Mouse (Mus musculus) brown adipose tissue, adult 24 weeks (tissue): ENCODE results near the gene Cnot3. TPM values are rescaled to one million over a fixed set of nuclear protein-coding genes. Genes with fewer than 3 reads are reported as not detected.
"Not testable (repeated sequence)": the region's sequence is repeated elsewhere in the genome, so short reads cannot be mapped to it uniquely, and the experiment has no call there.

Source experiments
- H3K27ac ChIP-seq: fragments of 200-500 bp; replicated peaks from 2 replicates; pipeline ENCODE4 v1.5.1; 2012; ENCODE audit warnings: low read depth, mild to moderate bottlenecking, low read length
- H3K4me1 ChIP-seq: fragments of 200-500 bp; 2 replicates; pipeline ENCODE4 v1.6.1; 2012; ENCODE audit warnings: low read length, mixed read lengths; ENCODE audit not compliant: control insufficient read depth, insufficient read depth, insufficient read length
- H3K4me3 ChIP-seq: fragments of 200-500 bp; 2 replicates; pipeline ENCODE4 v1.5.1; 2012; ENCODE audit warnings: low read depth, mild to moderate bottlenecking, low read length, moderate library complexity; ENCODE audit not compliant: insufficient read depth
- polyA plus RNA-seq: library from polyadenylated mRNA; stranded (reverse); fragments of >200 nt; gene quantifications from 2 replicates; pipeline ENCODE4 v1.2.4, GENCODE M21; 2012; ENCODE audit not compliant: missing spikeins, insufficient read depth, insufficient read length

Gene Cnot3
- polyA plus RNA-seq, result 22.4 and 31.4 TPM in 2 replicates

- peaks cover 13% of the 10 kb centered on the region for H3K4me1 ChIP-seq
Measured at GRCm38 (mm10) chr7:3644672-3645487, at the start of gene Cnot3. Gene Cnot3, plus strand, starts transcription at chr7:3645268.

GRCm38 (mm10) chr7:3597755-3598154 is 47.3 kb upstream of the Cnot3 start:
- H3K4me1 ChIP-seq, H3K27ac ChIP-seq, H3K4me3 ChIP-seq: not testable (repeated sequence)

More at GRCm38 (mm10) chr7:3644672-3645487, at the start of gene Cnot3:
- H3K4me3 ChIP-seq, result peak within 1 kb of the TSS; percentile 94
- H3K27ac ChIP-seq, result peak within 1 kb of the TSS; percentile 87

- Histone ChIP-seq H3K27ac (no peak overlapping the region), H3K4me3 (no peak overlapping the region), H3K4me1 (no peaks in the 10 kb centered on the region)
Measured at GRCm38 (mm10) chr7:3601119-3601518, 43.9 kb upstream of the Cnot3 start.

- H3K4me1 ChIP-seq, result peaks cover 6% of the 10 kb centered on the region
- no peak overlapping the region for H3K4me3 ChIP-seq
Measured at GRCm38 (mm10) chr7:3606798-3607197, 38.3 kb upstream of the Cnot3 start.

GRCm38 (mm10) chr7:3607391-3607790 is 37.7 kb upstream of the Cnot3 start:
- Histone ChIP-seq H3K4me1 (peaks cover 6% of the 10 kb centered on the region), H3K4me3 (no peak overlapping the region), H3K27ac (0 out of 2 replicates have a peak overlapping the region, but pooled peaks have one; percentile 34)

More at GRCm38 (mm10) chr7:3606798-3607197, 38.3 kb upstream of the Cnot3 start:
- H3K27ac ChIP-seq, result no peak overlapping the region

GRCm38 (mm10) chr7:3608668-3609067 is 36.4 kb upstream of the Cnot3 start:
- Histone ChIP-seq H3K4me1 (peaks cover 6% of the 10 kb centered on the region), H3K27ac (peak overlapping the region; percentile 100), H3K4me3 (no peak overlapping the region)

GRCm38 (mm10) chr7:3609082-3609481 is 36.0 kb upstream of the Cnot3 start:
- H3K4me3 ChIP-seq, result no peak overlapping the region
- peaks cover 6% of the 10 kb centered on the region for H3K4me1 ChIP-seq
- peak overlapping the region; percentile 100 for H3K27ac ChIP-seq

- Histone ChIP-seq H3K4me1 (peaks cover 6% of the 10 kb centered on the region), H3K27ac (peak overlapping the region; percentile 12), H3K4me3 (no peak overlapping the region)
Measured at GRCm38 (mm10) chr7:3610437-3610836, 34.6 kb upstream of the Cnot3 start.

GRCm38 (mm10) chr7:3611006-3611405 is 34.1 kb upstream of the Cnot3 start:
- H3K4me1 ChIP-seq, result peaks cover 6% of the 10 kb centered on the region
- H3K27ac ChIP-seq, result peak overlapping the region; percentile 80

GRCm38 (mm10) chr7:3614021-3614420 is 31.0 kb upstream of the Cnot3 start:
- Histone ChIP-seq H3K4me1 (peaks cover 6% of the 10 kb centered on the region), H3K4me3 (no peak overlapping the region), H3K27ac (no peak overlapping the region)

More at GRCm38 (mm10) chr7:3611006-3611405, 34.1 kb upstream of the Cnot3 start:
- no peak overlapping the region for H3K4me3 ChIP-seq

GRCm38 (mm10) chr7:3616057-3616388 is 29.0 kb upstream of the Cnot3 start, which contains the start of gene Oscar:
Gene Oscar, minus strand, starts transcription at chr7:3616157.
- Histone ChIP-seq H3K4me1 (peaks cover 3% of the 10 kb centered on the region), H3K4me3 (0 out of 2 replicates have a peak within 1 kb of the TSS, but pooled peaks have one; percentile 20), H3K27ac (no peak within 1 kb of the TSS)

- Histone ChIP-seq H3K27ac (no peak overlapping the region), H3K4me3 (0 out of 2 replicates have a peak overlapping the region, but pooled peaks have one; percentile 20), H3K4me1 (peaks cover under 1% of the 10 kb centered on the region)
Measured at GRCm38 (mm10) chr7:3616389-3617241, 28.5 kb upstream of the Cnot3 start.

- Histone ChIP-seq H3K27ac (peak within 1 kb of the TSS; percentile 94), H3K4me1 (no peaks in the 10 kb centered on the region), H3K4me3 (peak within 1 kb of the TSS; percentile 79)
Measured at GRCm38 (mm10) chr7:3617242-3617995, 27.6 kb upstream of the Cnot3 start, which contains the start of gene Ndufa3. Gene Ndufa3, plus strand, starts transcription at chr7:3617373.

GRCm38 (mm10) chr7:3629030-3629429 is 16.0 kb upstream of the Cnot3 start:
- peak overlapping the region; percentile 81 for H3K4me3 ChIP-seq
- H3K27ac ChIP-seq, result peak overlapping the region; percentile 37; the same call in 1 of the 2 replicates

More at GRCm38 (mm10) chr7:3629030-3629429, 16.0 kb upstream of the Cnot3 start:
- H3K4me1 ChIP-seq, result peaks cover 10% of the 10 kb centered on the region
